ENCODE assay signal across 11 mouse cellular contexts in genomic region chr6:87737921-87738626, GRCm38 (mm10). TPM values are rescaled to one million over a fixed set of nuclear protein-coding genes. Genes with fewer than 3 reads are reported as not detected.
DNase-seq lines count a peak whose midpoint lies in the region; ATAC-seq and TF ChIP-seq lines count a peak whose summit lies in the region.
"Had no signal": no experiment of that assay in that cellular context is flagged by ENCODE, and none has a peak within 500 bp of the region (broad histone marks: within the 10 kb centered on the region; RNA-seq: fewer than 3 reads in every experiment).

No protein-coding gene starts in this region.

- H3K27ac ChIP-seq in kidney, postnatal 0 days = no peak overlapping the region
- 0 out of 2 replicates have a peak overlapping the region, but pooled peaks have one; percentile 10 for H3K27ac ChIP-seq in embryonic facial prominence, embryonic 14.5 days (replicated peaks; ENCODE audit: low read depth, low read length)
- H3K27ac ChIP-seq in midbrain, embryonic 13.5 days = no peak overlapping the region

- no peaks in the 10 kb centered on the region; the same call in 1 of the 2 replicates for H3K4me1 ChIP-seq in kidney, postnatal 0 days (replicated peaks; ENCODE audit: insufficient read depth, low read length)
- H3K4me1 ChIP-seq in embryonic facial prominence, embryonic 14.5 days (ENCODE audit: control insufficient read depth, insufficient read depth, low read length) = peaks cover 1% of the 10 kb centered on the region; the same call in 1 of the 2 replicates
- H3K4me1 ChIP-seq in midbrain, embryonic 13.5 days (replicated peaks) = peaks cover 20% of the 10 kb centered on the region

- H3K27me3 ChIP-seq in kidney, postnatal 0 days (ENCODE audit: insufficient read depth, low read length) = 0 out of 2 replicates have a peak, but pooled peaks cover 3% of the 10 kb centered on the region
- H3K27me3 ChIP-seq in embryonic facial prominence, embryonic 14.5 days (replicated peaks; ENCODE audit: control insufficient read depth, insufficient read depth, low read length) = peaks cover 17% of the 10 kb centered on the region
- peaks cover 14% of the 10 kb centered on the region for H3K27me3 ChIP-seq in midbrain, embryonic 13.5 days

- H3K9me3 ChIP-seq in kidney, postnatal 0 days (replicated peaks; ENCODE audit: low read length) = no peaks in the 10 kb centered on the region
- no peaks in the 10 kb centered on the region for H3K9me3 ChIP-seq in embryonic facial prominence, embryonic 14.5 days (ENCODE audit: control insufficient read depth, low read length)
- no peaks in the 10 kb centered on the region for H3K9me3 ChIP-seq in midbrain, embryonic 13.5 days

- peak; percentile 45; the same call in 1 of the 2 replicates for TF ChIP-seq CTCF in kidney, postnatal 0 days (IDR thresholded peaks at IDR 0.05; ENCODE audit: low read depth)

- no peak for ATAC-seq in kidney, postnatal 0 days (replicated peaks; ENCODE audit: low FRiP score, low read depth)
- ATAC-seq in embryonic facial prominence, embryonic 14.5 days (ENCODE audit: low read depth) = peak; percentile 41; the same call in 1 of the 2 replicates
- peak; percentile 46 for ATAC-seq in midbrain, embryonic 13.5 days

- 70% methylated on average over 4 of the region's 4 CpGs for WGBS in kidney, postnatal 0 days
- WGBS in embryonic facial prominence, embryonic 14.5 days = 69% methylated on average over 4 of the region's 4 CpGs
- 21% methylated on average over 4 of the region's 4 CpGs for WGBS in midbrain, embryonic 13.5 days

- H3K4me3 ChIP-seq in kidney, postnatal 0 days (replicated peaks; ENCODE audit: low read depth, low read length) = no peak overlapping the region
- H3K4me3 ChIP-seq in embryonic facial prominence, embryonic 14.5 days (ENCODE audit: low read depth, low read length) = no peak overlapping the region
- H3K4me3 ChIP-seq in midbrain, embryonic 13.5 days (replicated peaks) = no peak overlapping the region

- H3K36me3 ChIP-seq in kidney, postnatal 0 days (ENCODE audit: insufficient read depth, low read length) = no peaks in the 10 kb centered on the region
- no peaks in the 10 kb centered on the region for H3K36me3 ChIP-seq in embryonic facial prominence, embryonic 14.5 days (ENCODE audit: control insufficient read depth, insufficient read depth, low read length)
- no peaks in the 10 kb centered on the region for H3K36me3 ChIP-seq in midbrain, embryonic 13.5 days

- no peak overlapping the region for H3K9ac ChIP-seq in kidney, postnatal 0 days (ENCODE audit: low read depth, low read length)
- H3K9ac ChIP-seq in embryonic facial prominence, embryonic 14.5 days (ENCODE audit: low read depth, low read length) = 0 out of 2 replicates have a peak overlapping the region, but pooled peaks have one; percentile 19
- no peak overlapping the region for H3K9ac ChIP-seq in midbrain, embryonic 13.5 days (replicated peaks)

- DNase-seq in kidney, postnatal 0 days (ENCODE audit: low spot score) = no peak
- no peak for DNase-seq in kidney, adult 18-20 months
- peak; percentile 79 for DNase-seq in brain, adult 2 months (ENCODE audit: low read depth, low spot score)
- DNase-seq in embryonic facial prominence, embryonic 14.5 days (ENCODE audit: low spot score) = no peak
- no peak for DNase-seq in right cerebral cortex, postnatal 4 days
- no peak for DNase-seq in left cerebral cortex, adult 11 months (ENCODE audit: low spot score)
- DNase-seq: adrenal gland, postnatal 36 days; cerebellum, postnatal 25 days; gastrocnemius, postnatal 36 days; kidney, adult 11 months had no signal

- no peak overlapping the region for H3K4me2 ChIP-seq in kidney, postnatal 0 days (ENCODE audit: low read length)
- no peak overlapping the region for H3K4me2 ChIP-seq in embryonic facial prominence, embryonic 14.5 days (ENCODE audit: low read depth, low read length)
- no peak overlapping the region for H3K4me2 ChIP-seq in midbrain, embryonic 13.5 days (replicated peaks)

RNA-seq across cellular contexts. Expression of gene Efcc1, which starts 7.4 kb away (rescaled TPM):
- polyA plus RNA-seq in kidney, postnatal 0 days (2015; fragmentation: Nextera tagmentation; extraction: Ambion mirVana) = 1.7 and 2.0 TPM in 2 replicates
- 1.5 and 1.9 TPM in 2 replicates for polyA plus RNA-seq in embryonic facial prominence, embryonic 14.5 days (2014; fragmentation: Nextera tagmentation; extraction: Ambion mirVana)
- 3.2 and 4.2 TPM in 2 replicates for polyA plus RNA-seq in midbrain, embryonic 13.5 days (2015; fragmentation: Nextera tagmentation; extraction: Ambion mirVana)

RNA-seq across cellular contexts. Expression of gene Gp9, which starts 39.8 kb away (rescaled TPM):
- polyA plus RNA-seq in kidney, postnatal 0 days (2015; fragmentation: Nextera tagmentation; extraction: Ambion mirVana) = 0.42 and 0.66 TPM in 2 replicates
- polyA plus RNA-seq in embryonic facial prominence, embryonic 14.5 days (2014; fragmentation: Nextera tagmentation; extraction: Ambion mirVana) = 1.2 and 1.3 TPM in 2 replicates
- 0.54 and 1.1 TPM in 2 replicates for polyA plus RNA-seq in midbrain, embryonic 13.5 days (2015; fragmentation: Nextera tagmentation; extraction: Ambion mirVana)
